Mouse (Mus musculus) megakaryocyte, adult 5-6 weeks (primary cell): ENCODE results near the gene Cnn3. TPM values are rescaled to one million over a fixed set of nuclear protein-coding genes. Genes with fewer than 3 reads are reported as not detected.

Source experiments
- ATAC-seq: 2 replicates; pipeline ENCODE4 v1.8.0; 2016; ENCODE audit warnings: mild to moderate bottlenecking, inconsistent platforms; ENCODE audit not compliant: poor library complexity, severe bottlenecking
- total RNA-seq, 2 experiments: library from RNA; stranded (forward) in 1 of 2; stranded (reverse) in 1 of 2; fragments of 153-499, 151-499 nt in 1 of 2; fragments of 221-1000, 200-1000 nt in 1 of 2; gene quantifications; 2 replicates each; pipeline versions ENCODE4 v1.2.3 to v1.2.4; 2015 to 2017

The Cnn3 gene
- total RNA-seq, 2 experiments from 2014 or later = 13.3 to 19.5 TPM

- no peak for ATAC-seq
These were observed 57.2 kb downstream of the Cnn3 start for GRCm38 (mm10) chr3:121483266-121484161.

GRCm38 (mm10) chr3:121485201-121485600 lies 58.9 kb downstream of the Cnn3 start:
- no peak for ATAC-seq

DNA sequence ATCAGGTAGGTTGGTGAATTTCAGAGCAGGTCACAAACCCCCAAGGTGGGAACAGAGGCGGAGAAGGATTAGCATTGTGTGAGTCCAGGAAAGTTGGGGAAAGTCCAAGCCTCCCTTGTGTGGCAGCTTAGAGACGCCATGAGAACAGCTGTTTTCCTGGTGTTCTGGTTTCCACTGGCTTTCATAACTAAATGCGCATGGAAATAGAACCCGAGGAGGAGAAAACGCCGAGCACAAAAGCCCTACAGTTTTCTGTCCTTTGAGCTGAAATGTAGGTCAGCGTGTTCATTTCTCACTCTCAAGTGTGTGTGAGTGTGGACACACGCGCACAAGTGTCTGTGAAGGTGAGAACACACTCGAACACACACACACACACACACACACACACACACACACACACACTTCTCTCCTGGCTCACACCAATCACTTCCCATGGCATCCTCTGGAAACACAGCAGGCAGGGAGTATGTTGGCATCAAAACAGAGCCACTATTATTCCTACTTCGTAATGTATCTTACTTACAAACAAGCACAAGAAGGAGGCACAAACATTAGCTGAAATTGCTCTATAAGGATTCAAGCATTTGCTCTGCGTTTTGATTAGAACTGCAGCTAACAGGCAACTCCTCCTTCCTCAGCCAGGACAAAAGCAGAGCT lies 63.3 kb downstream of the Cnn3 start:
- no peak for ATAC-seq

DNA sequence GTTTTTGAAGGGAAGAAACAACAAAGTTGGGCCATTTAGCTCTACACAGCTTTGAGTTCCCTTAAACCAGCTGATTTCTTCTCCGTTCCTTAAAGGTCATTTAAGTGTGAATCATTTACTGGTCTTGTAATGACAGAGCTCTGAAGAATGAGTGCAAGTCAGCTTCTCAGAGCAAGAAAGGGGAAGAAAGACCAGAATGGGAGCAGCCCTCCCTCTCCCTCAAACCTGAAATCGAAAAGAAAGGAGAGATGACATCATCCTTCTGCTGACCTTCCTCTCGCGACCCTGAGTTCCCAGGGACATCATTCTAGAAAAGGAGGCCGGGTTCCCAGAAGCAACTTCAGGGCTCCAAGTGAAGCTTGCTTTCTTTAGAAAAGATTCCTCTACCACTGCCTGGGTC lies 64.6 kb downstream of the Cnn3 start:
- peak; percentile 45; the same call in 1 of the 2 replicates for ATAC-seq

- ATAC-seq = no peak
These were observed 65.7 kb downstream of the Cnn3 start for GRCm38 (mm10) chr3:121492026-121492425.

- peak; percentile 67 for ATAC-seq
These were observed 67.7 kb downstream of the Cnn3 start for GRCm38 (mm10) chr3:121493997-121494421.

GRCm38 (mm10) chr3:121500225-121500624 lies 73.9 kb downstream of the Cnn3 start:
- ATAC-seq = peak; percentile 97

DNA sequence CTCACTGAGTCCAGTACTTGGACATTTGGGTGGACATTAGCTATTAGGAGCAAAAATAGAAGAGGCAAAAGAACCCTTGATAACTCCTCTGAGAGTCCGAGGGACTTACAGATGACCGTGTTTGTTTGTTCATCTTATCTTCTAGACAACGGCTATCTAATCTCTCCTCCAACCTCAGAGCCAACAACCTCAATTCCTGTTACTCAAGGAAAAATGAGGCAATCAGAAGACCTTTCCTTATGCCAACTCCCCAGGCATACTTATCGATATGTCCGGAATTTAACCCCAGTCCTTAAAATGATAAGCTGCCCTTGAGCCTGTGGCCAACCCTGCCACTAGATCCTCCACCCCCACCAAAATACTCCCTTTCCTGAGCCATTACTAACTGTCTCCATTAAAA lies 74.4 kb downstream of the Cnn3 start:
- ATAC-seq = no peak

DNA sequence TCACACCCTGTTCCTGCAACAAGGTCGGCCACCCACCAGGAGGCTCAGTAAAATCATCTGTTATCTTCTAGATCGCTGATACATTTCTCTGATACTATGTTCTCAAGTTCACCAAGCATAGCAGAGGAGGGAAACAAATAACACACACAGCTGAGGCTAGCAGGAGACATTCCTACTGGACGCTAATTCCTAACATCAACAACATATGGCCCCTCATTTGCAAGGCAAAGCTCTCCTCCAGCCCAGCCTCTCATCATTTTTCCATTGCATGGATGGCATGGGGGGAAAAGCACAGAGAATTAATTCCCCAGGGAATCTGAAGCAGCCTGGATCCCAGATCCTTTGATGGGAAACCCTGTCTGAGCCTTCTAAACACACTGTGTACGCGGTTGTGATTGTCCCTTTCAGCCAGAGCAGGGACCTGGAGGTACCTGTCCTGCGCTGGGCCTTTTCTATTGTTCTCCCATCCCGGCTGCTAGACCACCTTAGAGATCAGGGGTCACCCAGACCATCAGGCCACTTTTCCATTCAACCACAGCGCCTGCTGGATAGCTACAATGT lies 78.7 kb downstream of the Cnn3 start:
- ATAC-seq = no peak

DNA sequence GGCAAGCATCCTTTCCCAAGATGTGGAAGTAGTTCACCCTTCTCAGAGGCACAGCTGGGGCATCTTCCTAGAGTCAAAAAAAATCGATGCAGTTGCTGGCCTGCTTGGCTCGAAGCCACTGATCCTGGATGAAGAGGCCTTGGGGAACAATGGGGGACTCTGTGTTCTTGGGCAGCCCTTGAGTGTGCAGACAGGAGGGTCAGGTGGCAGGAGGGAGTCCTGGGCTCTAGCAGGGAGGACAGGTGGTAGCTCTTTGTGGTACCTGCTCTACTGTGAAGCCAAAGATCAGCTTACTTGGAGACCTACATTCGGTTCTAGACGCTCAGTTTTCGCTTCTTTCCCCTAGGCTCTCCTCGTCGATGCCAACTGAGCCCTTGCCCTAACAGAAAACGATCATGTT lies 79.9 kb downstream of the Cnn3 start:
- no peak for ATAC-seq

DNA sequence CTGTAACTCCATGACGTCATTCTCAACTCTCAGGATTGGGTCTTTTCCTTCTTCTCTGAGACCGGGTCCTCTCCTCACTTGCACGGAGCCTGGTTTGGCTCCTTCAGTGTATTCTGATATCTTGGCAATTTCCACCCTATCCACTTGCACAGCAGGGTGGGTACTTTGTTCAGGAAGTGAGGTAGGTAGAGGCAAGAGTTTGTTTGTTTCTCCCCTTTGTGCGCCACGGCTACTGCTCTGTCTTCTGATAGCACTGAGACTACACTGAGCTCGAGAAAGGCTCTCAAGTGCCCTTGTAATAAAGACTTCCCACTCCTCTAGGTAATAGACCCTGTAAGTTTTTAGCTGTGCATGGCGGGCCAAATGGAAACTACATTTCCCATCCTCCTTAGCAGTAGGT lies 80.5 kb downstream of the Cnn3 start:
- ATAC-seq = no peak

GRCm38 (mm10) chr3:121507678-121508077 lies 81.4 kb downstream of the Cnn3 start:
- no peak for ATAC-seq

Other genes starting within 250 kb of the Cnn3 start
- gene Tmem56, start 143.4 kb upstream of the Cnn3 start, total RNA-seq (2015) = 2.0 and 3.0 TPM in 2 replicates
- gene Tmem56, start 143.4 kb upstream of the Cnn3 start, total RNA-seq (2017) = 0.70 and 1.7 TPM in 2 replicates
- 21.9 and 26.9 TPM in 2 replicates for gene Alg14, start 134.7 kb upstream of the Cnn3 start, total RNA-seq (2015)
- 7.8 and 18.7 TPM in 2 replicates for gene Alg14, start 134.7 kb upstream of the Cnn3 start, total RNA-seq (2017)
- not detected in 2 replicates for gene Slc44a3, start 105.9 kb downstream of the Cnn3 start, total RNA-seq (2015)
- gene Slc44a3, start 105.9 kb downstream of the Cnn3 start, total RNA-seq (2017) = not detected in 2 replicates
- gene 4930432M17Rik, start 244.3 kb downstream of the Cnn3 start, total RNA-seq (2015) = not detected in 2 replicates
- not detected in 2 replicates for gene 4930432M17Rik, start 244.3 kb downstream of the Cnn3 start, total RNA-seq (2017)